8 mouse cellular contexts compared by ENCODE assay signal in the genomic region with DNA sequence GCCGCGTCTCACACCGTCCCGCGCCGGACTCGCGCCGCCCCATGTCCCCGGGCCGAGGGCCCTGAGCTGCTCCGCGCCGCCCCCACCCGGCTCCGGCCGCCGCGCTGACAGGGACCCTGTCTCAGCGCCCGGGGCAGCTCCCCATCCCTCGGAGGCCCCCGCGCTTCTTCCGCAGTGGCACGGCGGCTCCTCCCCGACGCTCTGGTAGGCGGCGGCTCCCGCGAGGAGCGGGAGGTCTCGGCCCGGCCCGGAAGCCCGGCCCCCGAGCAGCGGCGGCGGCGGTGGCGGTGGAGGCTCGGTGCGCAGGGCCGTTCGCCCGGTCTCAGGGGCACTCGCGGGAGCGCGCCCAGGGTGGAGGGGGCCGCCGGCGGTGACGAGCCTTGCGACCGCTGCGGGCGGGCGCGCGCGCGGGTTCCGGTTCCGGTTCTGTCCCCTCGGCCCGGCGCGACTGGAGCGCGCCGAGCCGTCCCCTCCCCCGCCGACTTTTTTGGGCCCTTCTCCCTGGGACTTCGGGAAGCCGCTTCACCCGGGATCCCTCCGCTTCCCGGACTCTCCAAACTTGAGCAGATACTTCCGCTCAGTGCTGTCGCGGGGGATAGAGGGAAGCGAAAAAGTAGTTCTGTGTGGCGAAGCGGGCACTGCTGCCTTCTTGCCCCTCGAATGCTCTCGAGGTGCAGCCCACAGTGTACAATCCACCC. TPM values are rescaled to one million over a fixed set of nuclear protein-coding genes. Genes with fewer than 3 reads are reported as not detected.
DNase-seq lines count a peak whose midpoint lies in the region; ATAC-seq and TF ChIP-seq lines count a peak whose summit lies in the region.

No protein-coding gene starts in this region.

- 0 out of 2 replicates have a peak, but pooled peaks have one; percentile 28 for TF ChIP-seq POLR2A in cortical plate, adult 2 months (IDR thresholded peaks at IDR 0.05; ENCODE audit: extremely low read depth, insufficient read depth, low read length)

- DNase-seq in gastrocnemius, adult 8-10 months (ENCODE audit: low spot score in 2 of 2): peak; percentile 89
- peak; percentile 97 for DNase-seq in hindbrain, postnatal 0 days (ENCODE audit: low spot score)
- peak; percentile 88 to 92 for DNase-seq in left cerebral cortex, adult 18-20 months (ENCODE audit: low spot score in 2 of 2)
- DNase-seq in right cerebral cortex, postnatal 10 days (ENCODE audit: low spot score in 2 of 2): peak; percentile 95 to 96
- DNase-seq in urinary bladder, postnatal 14 days (ENCODE audit: low spot score): peak; percentile 94

- no peaks in the 10 kb centered on the region for H3K27me3 ChIP-seq in hindbrain, postnatal 0 days (ENCODE audit: insufficient read depth, low read length)

- H3K27ac ChIP-seq in cortical plate, adult 2 months (ENCODE audit: insufficient read depth, low read length): peak overlapping the region; percentile 84
- H3K27ac ChIP-seq in hindbrain, postnatal 0 days: peak overlapping the region; percentile 92
- no peak overlapping the region for H3K27ac ChIP-seq in macrophage

- peak overlapping the region; percentile 79 for H3K4me3 ChIP-seq in cortical plate, adult 2 months (ENCODE audit: insufficient read depth, low read length)
- H3K4me3 ChIP-seq in hindbrain, postnatal 0 days (ENCODE audit: low read length): peak overlapping the region; percentile 92
- peak overlapping the region; percentile 23 for H3K4me3 ChIP-seq in macrophage (ENCODE audit: inconsistent target)

- H3K4me2 ChIP-seq in hindbrain, postnatal 0 days (ENCODE audit: low read depth, low read length): peak overlapping the region; percentile 91

- peaks cover 14% of the 10 kb centered on the region for H3K4me1 ChIP-seq in cortical plate, adult 2 months (ENCODE audit: control insufficient read depth, insufficient read depth, low read length)
- H3K4me1 ChIP-seq in hindbrain, postnatal 0 days (ENCODE audit: insufficient read depth, low read length): peaks cover 11% of the 10 kb centered on the region

- 0% methylated on average over 63 of the region's 91 CpGs for WGBS in hindbrain, postnatal 0 days
- WGBS in macrophage (ENCODE audit: missing documents): 1% methylated on average over 76 of the region's 91 CpGs

- TF ChIP-seq CTCF in cortical plate, adult 2 months (IDR thresholded peaks at IDR 0.05; ENCODE audit: extremely low read depth, insufficient read depth, low read length): no peak
- TF ChIP-seq CTCF in hindbrain, postnatal 0 days (IDR thresholded peaks at IDR 0.05; ENCODE audit: low read depth): no peak

- no peaks in the 10 kb centered on the region; the same call in 1 of the 2 replicates for H3K79me2 ChIP-seq in macrophage (ENCODE audit: inconsistent target)

- ATAC-seq in activated CD4-positive, CD25-positive, alpha-beta regulatory T cell, adult 4 months: peak; percentile 78
- ATAC-seq in hindbrain, postnatal 0 days: peak; percentile 90

- H3K9ac ChIP-seq in hindbrain, postnatal 0 days (replicated peaks; ENCODE audit: low read length): peak overlapping the region; percentile 84

- H3K36me3 ChIP-seq in hindbrain, postnatal 0 days (ENCODE audit: insufficient read depth, low read length): peaks cover 1% of the 10 kb centered on the region
- H3K36me3 ChIP-seq in macrophage (ENCODE audit: inconsistent target): no peaks in the 10 kb centered on the region

- no peaks in the 10 kb centered on the region for H3K9me3 ChIP-seq in hindbrain, postnatal 0 days (ENCODE audit: low read length)

RNA-seq across cellular contexts. Expression of a gene that starts 1.2 kb away (rescaled TPM):
- 10 to 100 TPM; 11.3 to 11.4 TPM for polyA plus RNA-seq in activated CD4-positive, CD25-positive, alpha-beta regulatory T cell, adult 4 months (2017; shearing (Covaris generic))
- polyA plus RNA-seq in cortical plate, adult 2 months (2012; rRNA removed): 63.4 and 63.6 TPM in 2 replicates
- total RNA-seq in gastrocnemius, adult 8-10 months (2022): 10 to 100 TPM; 41.1 to 64.5 (median 52.8) TPM
- 86.0 and 116 TPM in 2 replicates for total RNA-seq in hindbrain, postnatal 0 days (2014; rRNA removed)
- polyA plus RNA-seq in hindbrain, postnatal 0 days (2015; fragmentation: Nextera tagmentation; extraction: Ambion mirVana): 14.0 and 14.9 TPM in 2 replicates
- 100 to 1,000 TPM; 144 to 145 TPM for total RNA-seq in left cerebral cortex, adult 18-20 months (2021)
- 10 to 100 TPM; 20.9 to 83.3 (median 53.7) TPM for total RNA-seq in macrophage (2018; cell fraction: chromatin; rRNA removed)
- 10 to 100 TPM in 21 of 26 experiments, 1 to 10 TPM in 5; 8.0 to 27.5 (median 15.8) TPM for total RNA-seq in macrophage (2018; cell fraction: cytosol; rRNA removed)
- 10 to 100 TPM; 13.4 to 43.7 (median 24.1) TPM for total RNA-seq in macrophage (2018; cell fraction: nucleus; rRNA removed)
- polyA plus RNA-seq in macrophage (2018): 6.9 to 14.1 TPM (median 12.5 TPM) in 3 replicates

RNA-seq across cellular contexts. Expression of a gene that starts 10.6 kb away (rescaled TPM):
- polyA plus RNA-seq in activated CD4-positive, CD25-positive, alpha-beta regulatory T cell, adult 4 months (2017; shearing (Covaris generic)): 1 to 10 TPM; 3.0 to 3.1 TPM
- polyA plus RNA-seq in cortical plate, adult 2 months (2012; rRNA removed): 20.9 and 21.9 TPM in 2 replicates
- 1 to 10 TPM; 1.4 to 2.9 (median 2.5) TPM for total RNA-seq in gastrocnemius, adult 8-10 months (2022)
- total RNA-seq in hindbrain, postnatal 0 days (2014; rRNA removed): 11.6 and 14.4 TPM in 2 replicates
- 8.4 and 8.8 TPM in 2 replicates for polyA plus RNA-seq in hindbrain, postnatal 0 days (2015; fragmentation: Nextera tagmentation; extraction: Ambion mirVana)
- total RNA-seq in left cerebral cortex, adult 18-20 months (2021): 10 to 100 TPM; 15.9 to 20.7 TPM
- total RNA-seq in macrophage (2018; cell fraction: chromatin; rRNA removed): under 1 TPM in 1 of 26 experiments, not detected in 25; 0.19 TPM
- total RNA-seq in macrophage (2018; cell fraction: cytosol; rRNA removed): not detected
- total RNA-seq in macrophage (2018; cell fraction: nucleus; rRNA removed): not detected
- not detected in 3 replicates for polyA plus RNA-seq in macrophage (2018)

Comparison
In these comparisons a context has a peak if more than half of its experiments do, and no peak if none do; other contexts are left out.
1. H3K4me3 ChIP-seq: peak in every context shown above with its lines; median percentile 92 in hindbrain, postnatal 0 days; 79 in cortical plate, adult 2 months; 23 in macrophage.